Mouse (Mus musculus) cerebellum, adult 11-12 months (tissue): Measurements from ENCODE around the gene Kat2b.
"Not testable (repeated sequence)": the region's sequence is repeated elsewhere in the genome, so short reads cannot be mapped to it uniquely, and the experiment has no call there.

ENCODE experiments used
- DNase-seq: peaks from one replicate; pipeline ENCODE4 v3.0.0; 2022

The Kat2b gene

DNA sequence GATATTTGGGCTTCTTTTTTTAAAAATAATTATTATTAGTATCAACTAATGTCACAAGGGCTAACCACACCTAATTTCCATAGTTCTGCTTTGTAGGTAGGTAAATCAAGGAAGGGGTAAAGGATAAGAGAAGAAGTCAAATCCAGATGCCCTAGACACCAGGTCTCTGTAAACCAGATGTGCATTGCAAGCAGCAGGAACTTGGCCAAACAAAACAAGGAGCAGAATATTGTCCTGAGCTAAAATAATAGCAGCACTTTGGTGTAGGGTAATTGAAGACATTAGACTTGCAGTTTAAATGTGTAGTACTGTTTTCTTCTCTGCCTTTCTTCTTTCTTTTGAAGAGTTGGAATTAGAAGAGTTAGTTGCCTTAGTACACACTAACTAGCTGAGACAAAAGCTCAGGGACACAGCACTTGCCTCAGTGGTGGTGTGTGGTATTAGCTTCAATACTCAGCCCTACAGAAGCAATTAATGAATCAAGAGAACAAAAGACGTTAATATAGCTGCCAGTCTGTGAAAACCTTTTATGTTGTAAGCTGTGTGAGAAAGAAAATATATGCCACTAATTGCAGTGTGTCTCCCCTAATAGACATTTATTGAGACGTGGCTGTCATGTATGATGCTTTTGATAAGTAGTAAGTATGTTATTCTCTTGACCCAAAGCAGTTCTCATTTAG lies 98.2 kb downstream of the Kat2b start:
- no peak for DNase-seq

DNA sequence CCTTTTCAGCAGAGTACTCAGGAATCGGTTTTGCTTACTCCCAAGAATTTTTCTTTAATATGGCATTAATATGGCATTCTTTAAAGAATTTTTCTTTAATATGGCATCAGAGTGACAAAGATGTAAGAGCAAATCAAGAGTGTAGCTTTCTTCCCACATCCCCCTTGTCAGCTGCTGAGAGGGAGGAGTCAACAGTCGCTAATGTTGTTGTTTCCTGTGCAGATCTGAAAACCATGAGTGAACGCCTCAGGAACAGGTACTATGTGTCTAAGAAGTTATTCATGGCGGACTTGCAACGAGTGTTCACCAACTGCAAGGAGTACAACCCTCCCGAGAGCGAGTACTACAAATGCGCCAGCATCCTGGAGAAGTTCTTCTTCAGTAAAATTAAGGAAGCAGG lies 103.8 kb downstream of the Kat2b start:
- no peak for DNase-seq

DNA sequence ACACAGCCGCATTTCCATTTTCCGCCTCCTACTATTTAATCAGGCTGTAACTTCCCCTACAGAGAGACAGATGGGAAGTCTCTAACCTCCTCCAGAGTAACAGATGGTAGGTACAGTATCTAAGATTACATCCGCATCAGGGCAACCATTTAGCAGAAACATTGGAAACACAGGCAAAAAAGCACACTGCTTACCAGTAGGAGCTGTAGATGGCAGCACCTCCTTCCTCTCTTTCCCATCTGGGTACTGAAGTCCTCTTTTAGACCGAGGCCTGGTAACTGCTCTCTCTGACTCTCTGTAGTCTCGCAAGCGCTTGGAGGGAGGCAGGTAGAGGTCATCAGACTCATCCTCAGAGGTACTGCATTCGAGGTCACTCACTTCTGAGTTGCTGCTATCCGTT lies 112.1 kb downstream of the Kat2b start:
- peak; percentile 84 for DNase-seq

DNA sequence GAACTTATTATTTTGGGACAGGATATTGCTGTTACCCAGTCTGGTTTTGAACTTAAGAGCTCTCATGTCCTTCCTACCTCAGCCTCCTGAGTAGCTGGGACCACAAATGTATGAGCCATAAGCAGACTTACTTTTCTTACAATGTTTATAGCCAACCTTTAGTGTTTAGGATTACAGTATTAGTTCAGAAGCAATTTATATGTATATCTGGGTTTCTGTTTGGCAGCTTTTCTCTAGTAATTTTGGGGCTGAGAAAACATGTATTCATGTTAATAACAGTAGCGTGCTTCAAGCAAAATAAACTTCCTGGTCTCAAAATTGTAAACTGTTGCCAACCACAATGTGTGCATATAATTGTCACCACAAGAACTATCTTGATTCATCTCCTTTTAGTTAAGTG lies 121.7 kb downstream of the Kat2b start:
- DNase-seq: no peak

DNA sequence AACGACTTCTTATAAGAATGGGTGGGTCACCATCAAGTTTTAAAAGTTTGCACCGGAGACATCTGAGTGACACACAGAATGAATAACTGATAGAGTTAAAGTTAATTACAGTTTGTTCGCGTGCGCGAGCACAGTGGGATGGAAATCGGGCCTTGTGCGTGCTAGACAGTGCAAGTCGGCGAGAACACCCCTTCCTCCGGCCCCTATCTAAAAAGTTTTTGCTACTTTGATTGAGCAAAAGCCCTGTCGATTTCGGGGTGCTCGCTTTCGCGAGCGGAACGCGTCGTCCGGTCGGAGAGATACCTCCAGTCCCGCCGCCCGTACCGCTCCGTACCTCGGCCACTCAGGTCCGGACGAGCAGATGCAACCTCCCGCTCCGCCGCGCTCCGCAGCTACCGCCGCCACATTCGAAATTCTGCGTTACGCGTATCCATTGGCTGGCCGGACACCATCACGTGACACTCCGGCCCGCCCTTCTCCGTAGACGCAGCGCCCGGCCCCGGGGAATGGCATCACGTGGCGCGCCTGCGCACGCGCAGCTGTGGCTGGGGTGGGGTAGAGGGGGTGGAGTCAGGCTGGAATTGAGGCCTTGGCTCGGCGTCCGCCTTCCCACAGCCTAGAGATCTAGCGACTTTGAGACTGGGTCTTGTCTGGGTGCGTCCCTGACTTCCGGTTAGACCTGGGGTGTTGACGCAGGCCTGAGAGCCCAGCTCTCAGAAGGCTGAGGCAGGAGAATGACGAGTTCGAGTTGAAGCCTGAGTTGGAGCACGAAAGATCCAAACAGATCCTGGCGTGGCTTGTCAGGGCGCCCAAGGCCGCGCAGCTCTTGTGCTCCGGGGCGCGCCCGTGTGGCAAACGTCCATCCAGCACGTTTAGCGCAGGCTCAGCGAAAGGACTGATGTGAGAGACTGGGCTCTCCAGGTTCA lies 122.5 kb downstream of the Kat2b start, which contains the start of gene Sgo1:
Gene Sgo1, minus strand, starts transcription at position 457 of the 926 bp plus-strand sequence.
- peak; percentile 96 for DNase-seq

DNA sequence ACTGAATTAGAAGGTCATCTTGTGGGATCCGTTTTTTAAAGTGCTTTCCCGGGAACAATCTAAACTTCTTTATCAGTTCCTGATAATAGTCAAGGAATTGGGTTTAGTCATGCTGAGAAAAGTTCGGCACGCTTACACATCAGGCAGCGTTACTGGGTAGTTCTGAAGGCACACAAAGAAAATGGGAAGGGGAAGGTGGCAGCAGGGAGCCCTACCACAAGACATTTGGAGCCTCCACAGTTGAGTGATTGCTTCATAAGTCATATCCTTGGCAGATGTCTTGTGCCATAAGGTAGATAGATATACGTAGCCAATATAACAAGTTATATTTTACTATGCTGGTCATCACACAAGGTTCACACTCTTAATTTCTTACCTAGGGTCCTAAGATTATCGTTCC lies 123.3 kb downstream of the Kat2b start:
- no peak for DNase-seq

DNA sequence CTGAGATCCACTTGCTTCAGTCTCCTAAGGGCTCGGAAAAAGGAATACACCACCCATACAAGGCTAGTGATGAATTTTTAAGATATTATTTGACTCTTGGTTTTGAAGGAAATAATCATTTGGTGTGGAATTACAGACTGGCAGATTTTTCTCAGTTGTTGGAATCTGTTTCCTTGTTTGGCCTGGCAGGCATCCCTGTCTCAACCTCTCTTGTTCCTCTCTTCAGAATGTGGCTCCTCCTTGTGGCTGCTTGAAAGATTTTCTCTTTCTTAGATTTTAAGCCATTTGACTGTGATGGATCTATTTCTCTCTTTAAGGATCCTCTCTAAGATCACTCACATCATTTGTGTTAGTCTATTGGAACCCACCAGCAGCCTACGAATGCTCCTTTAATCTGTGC lies 127.4 kb downstream of the Kat2b start:
- peak; percentile 36 for DNase-seq

DNA sequence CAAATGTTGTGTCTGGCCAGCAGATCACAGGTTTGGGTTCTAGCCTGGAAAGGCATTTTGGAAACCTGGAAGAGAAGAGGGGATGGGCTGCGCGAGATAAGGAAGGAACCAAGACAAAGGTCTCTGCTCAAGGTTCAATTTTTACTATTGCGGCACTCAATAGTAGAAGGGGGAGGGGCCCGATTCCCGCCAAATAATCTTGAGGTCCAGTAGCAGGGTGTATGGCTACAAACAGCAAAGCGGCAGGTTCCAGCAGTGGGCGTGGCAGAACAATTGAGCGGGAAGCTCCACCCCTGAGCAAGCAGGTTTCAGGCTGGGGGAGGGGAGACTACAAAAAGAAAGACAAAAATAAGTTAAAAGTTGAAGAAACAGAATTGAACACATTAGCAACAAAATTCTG lies 130.9 kb downstream of the Kat2b start:
- not testable (repeated sequence) for DNase-seq

DNA sequence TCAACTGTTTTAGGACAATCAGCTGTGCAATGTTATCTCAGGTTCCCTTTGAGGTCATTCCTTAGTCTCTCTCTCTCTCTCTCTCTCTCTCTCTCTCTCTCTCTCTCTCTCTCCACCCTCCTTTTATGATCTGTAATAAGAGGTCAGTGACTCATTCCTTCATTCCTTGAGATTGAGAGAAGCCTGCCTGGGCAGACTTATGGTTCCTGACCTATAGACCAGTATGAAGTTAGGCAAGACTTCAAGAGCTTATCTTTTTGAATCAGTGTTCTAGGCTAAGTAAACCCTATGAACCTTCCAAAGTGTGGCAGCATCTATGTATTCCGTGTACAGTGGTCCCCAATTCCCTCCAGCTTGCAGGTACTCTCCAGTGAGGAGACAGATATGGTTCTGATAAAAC lies 147.8 kb downstream of the Kat2b start:
- DNase-seq: no peak

DNA sequence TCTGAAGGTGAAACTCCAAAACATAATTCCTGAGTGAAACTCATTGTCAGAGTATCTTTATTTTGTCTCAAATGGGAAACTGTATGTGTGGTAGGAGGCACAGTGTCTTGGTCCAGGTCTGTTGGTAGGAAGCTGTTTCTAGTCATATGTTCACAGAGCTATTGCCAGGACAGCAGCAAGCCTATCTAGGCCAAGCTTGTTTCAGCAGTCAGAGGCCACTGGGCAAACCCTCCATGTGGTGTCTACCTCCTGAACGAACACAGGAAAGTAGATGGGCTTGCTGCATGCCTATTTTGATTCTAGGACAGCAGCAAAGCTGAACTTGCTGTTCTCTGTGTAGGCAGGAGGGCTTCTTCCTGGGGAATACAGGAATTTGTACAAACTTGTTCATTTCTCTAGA lies 148.5 kb downstream of the Kat2b start:
- peak; percentile 40 for DNase-seq

DNA sequence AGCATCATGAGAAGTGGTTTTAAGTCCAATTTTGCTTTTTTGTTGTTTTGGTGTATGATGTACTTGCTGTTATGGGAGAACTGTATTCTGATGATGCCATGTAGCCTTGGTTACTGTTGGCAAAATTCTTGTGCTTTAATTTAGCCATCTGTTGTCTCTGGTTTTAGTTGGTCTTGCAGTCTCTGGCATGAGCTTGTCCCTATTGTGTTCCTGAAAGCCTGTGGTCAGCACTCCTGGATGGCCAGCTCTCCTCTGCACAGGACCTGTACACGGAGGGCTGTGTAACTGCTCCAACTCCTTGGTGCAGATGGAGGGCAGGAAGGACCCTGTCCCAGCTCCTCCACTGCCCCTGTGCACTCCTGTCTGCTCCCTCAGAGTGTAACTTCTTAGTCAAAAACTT lies 151.8 kb downstream of the Kat2b start:
- peak; percentile 60 for DNase-seq

DNA sequence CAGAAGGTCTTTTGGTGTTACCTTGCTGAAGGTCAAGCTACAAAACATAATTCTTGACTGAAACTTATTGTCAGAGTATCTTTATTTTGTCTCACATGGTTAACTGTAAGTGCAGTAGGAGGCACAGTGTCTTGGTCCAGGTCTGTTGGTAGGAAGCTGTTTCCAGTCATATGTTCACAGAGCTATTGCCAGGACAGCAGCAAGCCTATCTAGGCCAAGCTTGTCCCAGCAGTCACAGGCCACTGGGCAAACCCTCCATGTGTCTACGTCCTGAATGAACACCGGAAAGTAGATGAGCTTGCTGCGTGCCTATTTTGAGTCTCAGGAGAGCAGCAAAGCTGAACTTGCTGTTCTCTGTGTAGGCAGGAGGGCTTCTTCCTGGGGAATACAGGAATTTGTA lies 152.3 kb downstream of the Kat2b start:
- peak; percentile 47 for DNase-seq
